Mouse (Mus musculus) G1E (cell line): ENCODE results near the gene Actl6b.

Experiments used
- CTCF ChIP-seq: IDR thresholded peaks from 2 replicates; pipeline ENCODE4 v1.5.1; 2012; ENCODE audit warnings: low read depth, low read length, inconsistent platforms, mixed read lengths
- GATA1 ChIP-seq: IDR thresholded peaks from 2 replicates; pipeline ENCODE4 v1.6.1; 2012; ENCODE audit warnings: borderline replicate concordance, low read length, inconsistent platforms, mixed read lengths
- GATA2 ChIP-seq: IDR thresholded peaks from 2 replicates; pipeline ENCODE4 v1.6.1; 2012; ENCODE audit warnings: low read depth, low read length, inconsistent platforms, borderline replicate concordance
- POLR2AphosphoS5 ChIP-seq: IDR thresholded peaks from 2 replicates; pipeline ENCODE4 v1.6.1; 2012; ENCODE audit warnings: low read depth, low read length, inconsistent platforms; ENCODE audit not compliant: insufficient replicate concordance
- TAL1 ChIP-seq: conservative IDR thresholded peaks from 2 replicates; pipeline ENCODE4 v1.6.1; 2012; ENCODE audit warnings: low read depth, low read length, inconsistent platforms, mixed read lengths

DNA sequence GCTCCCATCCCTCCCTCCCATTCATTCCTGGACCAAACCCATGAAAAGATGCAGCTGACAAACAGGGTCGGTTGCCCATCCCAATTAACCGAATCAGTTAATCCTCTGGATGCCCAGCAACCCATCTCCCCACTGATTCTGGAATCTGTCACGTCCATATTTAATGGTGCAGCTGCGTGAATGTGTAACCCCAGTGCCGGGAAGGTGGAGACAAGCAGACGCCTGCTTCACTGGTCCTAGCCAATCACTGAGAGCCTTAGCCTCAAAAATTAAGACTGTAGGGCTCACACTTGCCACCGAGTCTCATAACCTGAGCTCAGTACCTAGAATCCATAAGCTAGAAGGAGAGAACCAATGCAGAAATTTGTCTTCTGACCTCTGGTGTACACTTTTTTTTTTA is 42.6 kb downstream of the Actl6b start:
- TF ChIP-seq CTCF (no peak), GATA1 (no peak), POLR2AphosphoS5 (no peak), TAL1 (no peak), GATA2 (no peak)
